Mouse (Mus musculus) heart, adult 11 months (tissue): ENCODE results near the gene Mamld1.
"Not testable (repeated sequence)": the region's sequence is repeated elsewhere in the genome, so short reads cannot be mapped to it uniquely, and the experiment has no call there.

ENCODE experiments used
- DNase-seq: peaks from one replicate; pipeline ENCODE4 v3.0.0; 2022

Mamld1 gene

DNA sequence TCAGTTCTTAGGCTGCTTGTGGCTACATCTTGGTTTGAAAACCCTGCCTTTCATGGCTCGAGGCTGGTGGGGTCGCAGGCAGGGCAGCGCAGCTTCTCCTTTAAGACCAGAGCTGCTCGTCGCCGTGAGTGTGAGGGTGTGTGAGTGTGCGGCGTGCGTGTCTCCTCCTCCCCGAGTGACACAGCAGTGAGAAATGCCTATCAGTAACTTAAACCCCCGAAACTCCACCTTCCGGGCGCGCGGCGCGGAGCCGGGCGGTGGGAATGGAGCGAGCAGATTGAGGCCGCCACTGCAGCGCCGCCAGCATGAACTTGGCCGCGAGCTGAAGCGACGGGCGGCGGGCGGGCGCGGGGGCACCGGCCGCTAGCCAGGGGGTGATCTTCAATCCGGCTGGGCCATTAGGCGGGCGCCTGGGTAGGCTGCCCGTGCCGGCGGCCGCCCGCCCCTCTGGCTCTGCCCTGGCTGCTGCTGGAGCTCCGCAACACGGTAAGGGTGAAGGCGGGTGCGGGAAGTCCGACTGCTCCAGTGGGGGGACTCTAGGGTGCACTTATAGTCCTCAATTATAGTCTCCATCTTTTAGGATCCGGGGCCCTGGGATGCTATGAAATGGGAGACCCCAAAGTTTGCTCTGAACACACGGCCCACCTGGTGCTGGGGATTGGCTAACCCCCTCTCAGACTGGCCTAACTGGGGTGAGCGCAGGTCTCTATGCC lies at the start of gene Mamld1:
Gene Mamld1, plus strand, starts transcription at position 393 of the 713 bp plus-strand sequence.
- DNase-seq: peak; percentile 99

DNA sequence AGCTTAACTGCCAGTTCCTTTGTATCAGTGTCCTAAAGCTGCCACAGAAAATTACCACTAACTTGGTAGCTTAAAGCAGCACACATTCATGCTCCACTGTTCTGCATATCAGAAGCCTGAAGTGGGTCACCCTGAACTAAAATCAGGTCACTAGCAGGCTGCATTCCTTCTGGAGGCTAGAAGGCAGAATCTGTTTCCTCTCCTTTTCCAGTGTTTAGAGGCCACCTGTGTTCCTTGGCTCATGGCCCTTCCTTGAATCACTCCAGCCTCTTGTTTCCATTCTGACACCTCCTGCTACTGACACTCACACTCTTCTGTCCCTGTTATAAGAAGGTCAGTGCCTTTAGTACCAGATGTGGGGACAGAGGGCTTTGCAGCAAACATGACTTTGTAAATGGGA lies 25.3 kb upstream of the Mamld1 start:
- no peak for DNase-seq

- no peak for DNase-seq
Measured at GRCm38 (mm10) chrX:71028007-71028406, 22.0 kb upstream of the Mamld1 start.

DNA sequence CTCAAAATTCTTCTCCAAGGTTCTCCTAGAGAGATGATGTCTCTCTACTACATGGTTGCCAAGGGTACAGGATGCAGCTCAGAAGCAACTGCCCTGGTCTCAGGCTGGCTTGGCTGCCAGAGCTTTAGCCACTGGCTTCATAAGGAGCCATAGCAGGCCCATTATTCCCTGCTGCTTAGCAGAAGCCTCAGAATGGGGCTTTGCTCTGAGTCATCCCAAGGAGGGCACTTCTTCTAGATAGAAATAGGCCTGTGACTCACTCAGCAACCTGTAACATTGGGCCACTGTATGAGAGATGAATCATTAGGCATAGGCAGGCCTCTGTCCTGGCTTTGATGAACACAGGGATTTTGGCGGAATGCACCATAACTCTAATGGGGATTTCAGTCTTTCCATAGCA lies 21.1 kb upstream of the Mamld1 start:
- DNase-seq: not testable (repeated sequence)

- DNase-seq: peak; percentile 93
Measured at GRCm38 (mm10) chrX:71050677-71051311, 738 bp downstream of the Mamld1 start.

DNA sequence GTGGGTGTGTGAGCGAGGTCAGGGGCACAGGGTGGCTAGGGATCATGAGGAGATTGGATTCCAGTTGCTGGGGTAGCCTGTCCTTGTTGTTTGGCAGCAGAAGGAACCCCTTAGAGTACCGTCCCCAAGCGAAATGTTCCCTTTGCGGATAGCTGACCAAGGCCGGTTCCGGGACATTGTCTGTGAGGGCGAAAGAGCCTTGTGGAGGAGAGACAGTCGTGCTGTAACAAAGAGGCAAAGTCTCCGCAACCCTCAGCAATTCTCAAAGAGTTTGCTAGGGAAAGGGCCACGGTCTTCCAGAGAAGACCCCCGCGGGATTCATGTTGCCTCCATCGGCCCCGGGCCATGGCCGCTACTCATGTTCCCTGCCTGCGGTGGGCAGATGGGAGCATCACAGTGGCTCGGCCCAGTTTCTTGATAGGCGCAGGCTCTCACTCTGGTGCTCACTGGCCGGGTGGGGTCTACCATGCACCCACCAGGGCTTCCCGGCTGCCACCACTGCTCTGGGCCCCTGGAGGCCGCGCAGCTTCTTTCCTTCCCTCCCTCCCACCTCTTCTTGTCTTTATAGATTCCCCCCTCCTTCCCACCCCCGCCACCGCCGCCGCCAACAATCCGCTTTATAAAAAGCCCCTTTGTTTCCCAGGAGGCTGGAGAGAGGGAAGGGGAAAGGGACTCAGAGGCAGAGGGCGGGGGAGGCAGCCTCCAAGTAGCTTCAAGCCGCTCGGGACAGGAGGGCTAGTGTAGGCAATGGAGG lies 1.5 kb downstream of the Mamld1 start:
- DNase-seq: peak; percentile 93

GRCm38 (mm10) chrX:71052115-71052478 lies 2.0 kb downstream of the Mamld1 start:
- DNase-seq: peak; percentile 97

- peak; percentile 85 for DNase-seq
Measured at GRCm38 (mm10) chrX:71052481-71053216, 2.6 kb downstream of the Mamld1 start.

DNA sequence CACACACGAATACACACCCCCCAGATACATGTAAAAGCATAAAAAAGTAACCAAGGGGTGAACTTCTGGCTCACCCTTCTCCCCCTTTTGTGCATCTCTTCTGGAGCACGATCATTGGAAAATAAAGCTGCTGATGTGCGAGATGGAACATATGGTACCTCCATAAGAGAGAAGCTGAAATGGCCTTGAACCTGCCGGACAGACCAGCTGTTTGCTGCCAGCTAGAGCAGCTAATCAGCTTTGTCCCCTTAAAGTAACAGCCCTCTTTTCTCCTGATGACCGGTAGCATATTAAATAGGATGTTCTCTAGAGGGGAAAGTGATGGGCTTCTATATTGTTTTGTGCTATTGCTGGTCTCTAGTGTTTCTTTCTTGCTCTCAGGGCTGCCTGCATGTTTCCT lies 3.2 kb downstream of the Mamld1 start:
- DNase-seq: no peak

DNA sequence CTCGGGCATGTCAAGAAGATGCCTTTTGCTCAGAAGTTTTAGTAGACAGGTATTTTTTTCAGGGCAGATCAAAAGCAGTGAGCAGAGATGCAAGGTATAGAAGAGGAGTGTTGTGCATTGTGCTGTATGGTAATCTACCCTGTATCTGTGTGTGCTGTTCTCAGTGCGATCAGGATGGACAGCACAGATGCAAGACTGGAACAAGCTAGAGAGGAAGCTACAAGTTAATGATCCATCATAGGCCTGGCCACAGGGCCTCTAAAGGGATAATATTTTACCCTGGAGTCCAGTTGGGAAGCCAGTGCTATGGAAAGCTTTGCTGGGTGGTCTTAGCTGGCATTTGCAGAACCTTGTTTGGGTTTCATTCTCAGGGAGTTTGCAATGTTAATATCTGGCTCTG lies 6.9 kb downstream of the Mamld1 start:
- no peak for DNase-seq

DNA sequence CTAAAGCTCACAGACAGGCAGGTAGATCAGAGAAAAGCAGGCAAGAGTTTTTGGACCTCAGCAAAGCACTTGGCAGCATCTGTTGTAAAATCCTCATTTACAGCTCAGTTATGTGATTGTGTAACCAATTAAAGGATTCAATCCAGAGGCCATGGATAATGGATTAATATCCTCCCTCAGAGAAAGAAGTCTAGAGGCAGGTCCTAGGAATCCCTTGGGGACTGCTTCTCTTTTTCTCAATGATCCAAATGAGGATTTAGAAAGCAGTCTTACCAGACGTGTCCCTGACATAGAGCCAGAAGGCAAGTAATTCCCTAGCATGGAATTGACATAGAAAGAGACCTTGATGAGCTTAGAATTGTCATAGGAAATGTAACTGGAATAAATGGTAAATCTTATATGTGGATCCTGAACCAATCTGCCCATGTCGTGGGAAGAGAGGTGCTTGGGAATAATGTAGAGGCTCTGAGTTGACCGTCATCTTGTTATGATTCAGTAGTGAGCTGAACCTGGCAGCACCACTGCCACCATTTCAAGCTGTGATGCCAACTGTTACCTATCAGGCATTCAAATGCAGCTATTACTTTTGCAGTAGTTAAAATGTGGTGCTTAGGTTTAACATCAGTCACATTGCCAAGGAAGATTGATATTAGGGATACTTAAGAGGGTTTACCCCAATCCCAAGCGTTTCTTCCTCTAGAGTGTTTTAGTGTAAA lies 35.2 kb downstream of the Mamld1 start:
- DNase-seq: no peak

- DNase-seq: peak; percentile 82
Measured at GRCm38 (mm10) chrX:71087370-71088079, 37.5 kb downstream of the Mamld1 start.

DNA sequence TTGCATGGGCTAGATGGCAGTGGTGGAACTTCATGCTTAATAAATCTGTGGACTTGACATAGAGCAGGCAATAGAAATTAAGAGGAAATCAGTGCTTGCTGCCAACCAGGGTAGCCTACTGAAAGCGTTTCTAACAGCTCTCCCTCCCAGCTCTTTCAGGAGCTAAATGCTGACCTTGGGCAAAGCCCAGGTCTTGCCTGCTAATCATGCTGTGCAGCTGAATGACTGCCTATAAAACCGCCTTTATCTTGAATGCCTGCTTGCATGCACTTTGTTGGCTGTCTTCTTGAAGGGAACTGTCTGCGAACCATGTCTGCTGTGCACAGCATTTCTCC lies 38.0 kb downstream of the Mamld1 start:
- peak; percentile 82 for DNase-seq

DNA sequence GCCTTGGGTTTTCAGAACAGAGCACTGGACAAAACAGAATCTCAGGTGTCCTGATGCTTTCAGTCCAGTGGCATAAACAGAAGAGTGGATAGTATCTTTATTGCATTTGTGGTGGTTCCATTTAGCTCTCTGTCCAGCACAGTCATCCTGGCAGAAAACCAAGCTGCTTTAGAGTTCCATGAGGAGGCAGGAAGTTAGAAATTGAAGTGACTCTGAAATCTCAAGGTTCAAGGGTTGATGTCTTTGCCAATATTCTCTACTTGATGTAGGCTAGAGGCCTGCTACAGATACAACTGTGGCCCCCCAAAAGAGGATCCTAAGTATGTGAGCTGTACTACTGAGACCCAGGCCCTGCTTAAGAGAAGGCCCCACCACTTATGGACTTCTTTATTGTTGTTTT lies 55.8 kb downstream of the Mamld1 start:
- DNase-seq: no peak

- DNase-seq: peak; percentile 98
Measured at GRCm38 (mm10) chrX:71106392-71106791, 56.3 kb downstream of the Mamld1 start.

- DNase-seq: peak; percentile 92
Measured at GRCm38 (mm10) chrX:71108056-71108735, 58.1 kb downstream of the Mamld1 start.

GRCm38 (mm10) chrX:71110333-71110732 lies 60.3 kb downstream of the Mamld1 start:
- peak; percentile 76 for DNase-seq

GRCm38 (mm10) chrX:71122359-71123293 lies 72.6 kb downstream of the Mamld1 start:
- no peak for DNase-seq

DNA sequence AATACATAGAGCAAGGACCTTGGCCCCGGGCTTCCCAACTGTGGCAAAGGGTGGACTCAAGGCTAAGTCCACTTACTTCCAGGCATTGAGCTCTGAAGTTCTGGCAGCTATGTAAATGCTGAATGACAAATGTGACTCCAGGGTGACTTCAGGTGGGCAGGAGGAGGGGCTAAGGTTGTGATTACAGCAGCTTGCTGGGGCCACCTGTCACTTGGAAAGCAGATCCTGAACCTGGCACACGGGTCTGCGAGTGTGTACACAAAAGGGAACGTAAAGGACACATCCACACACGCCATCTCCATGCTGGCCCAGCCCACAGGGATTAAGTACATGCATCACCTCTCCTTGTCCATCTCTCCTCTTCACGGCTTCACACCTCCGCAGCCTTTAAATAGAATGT lies 75.0 kb downstream of the Mamld1 start:
- no peak for DNase-seq

DNA sequence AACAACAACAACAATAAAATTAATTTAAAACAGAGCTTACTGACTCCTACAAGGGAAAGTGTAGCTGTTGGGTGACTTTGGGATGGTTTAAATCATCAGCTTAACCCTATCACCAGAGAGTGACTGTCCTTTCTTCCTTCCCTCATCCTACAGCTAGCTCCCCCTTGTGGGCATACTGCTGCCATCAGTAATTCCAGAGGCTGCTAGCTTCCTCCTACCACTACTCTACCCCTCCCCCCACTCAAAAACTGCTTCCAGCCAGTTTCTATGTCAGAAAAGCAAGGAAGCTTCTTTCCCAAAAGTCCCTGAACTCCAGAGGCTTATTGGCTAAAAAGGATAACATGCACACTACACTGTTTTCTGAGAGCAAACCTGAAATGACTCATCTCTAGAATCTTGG lies 81.4 kb downstream of the Mamld1 start:
- DNase-seq: peak; percentile 89
